Mouse (Mus musculus) macrophage (primary cell): ENCODE results near the gene Hoxa3. TPM values are rescaled to one million over a fixed set of nuclear protein-coding genes. Genes with fewer than 3 reads are reported as not detected.
A peak's percentile ranks its signal among the peaks of the same experiment; 100 is the strongest.

Source experiments
- H3K27ac ChIP-seq: fragments of 350-480 bp; formaldehyde crosslinking; 2 replicates; pipeline ENCODE4 v1.9.0; 2021
- H3K36me3 ChIP-seq: fragments of 350-480 bp; formaldehyde crosslinking; 2 replicates; pipeline ENCODE4 v1.9.0; 2021; ENCODE audit errors: inconsistent target
- H3K4me3 ChIP-seq: fragments of 350-480 bp; formaldehyde crosslinking; 2 replicates; pipeline ENCODE4 v1.9.0; 2021; ENCODE audit errors: inconsistent target
- H3K79me2 ChIP-seq: fragments of 350-480 bp; formaldehyde crosslinking; 2 replicates; pipeline ENCODE4 v1.9.0; 2021; ENCODE audit errors: inconsistent target
- WGBS: methylation state at CpG from one replicate; pipeline ENCODE4 v1.1.7; 2026; ENCODE audit warnings: inconsistent platforms; ENCODE audit not compliant: missing documents; 5-methylcytosine and 5-hydroxymethylcytosine counted together
- polyA plus RNA-seq: library from polyadenylated mRNA; stranded (reverse); fragments of 250-400 nt; gene quantifications from 3 replicates; pipeline ENCODE4 v1.2.4, GENCODE M21; 2018; ENCODE audit warnings: inconsistent platforms

Gene Hoxa3
- polyA plus RNA-seq, 1 experiment from 2014 or later, result 0.04 TPM

- H3K27ac ChIP-seq, result no peak overlapping the region
- 5% methylated on average over 37 of the region's 37 CpGs for WGBS
- H3K36me3 ChIP-seq, result no peaks in the 10 kb centered on the region
- no peaks in the 10 kb centered on the region for H3K79me2 ChIP-seq
- peak overlapping the region; percentile 41; the same call in 1 of the 2 replicates for H3K4me3 ChIP-seq
Observed at GRCm38 (mm10) chr6:52211170-52211935, 1.8 kb downstream of the Hoxa3 start.

DNA sequence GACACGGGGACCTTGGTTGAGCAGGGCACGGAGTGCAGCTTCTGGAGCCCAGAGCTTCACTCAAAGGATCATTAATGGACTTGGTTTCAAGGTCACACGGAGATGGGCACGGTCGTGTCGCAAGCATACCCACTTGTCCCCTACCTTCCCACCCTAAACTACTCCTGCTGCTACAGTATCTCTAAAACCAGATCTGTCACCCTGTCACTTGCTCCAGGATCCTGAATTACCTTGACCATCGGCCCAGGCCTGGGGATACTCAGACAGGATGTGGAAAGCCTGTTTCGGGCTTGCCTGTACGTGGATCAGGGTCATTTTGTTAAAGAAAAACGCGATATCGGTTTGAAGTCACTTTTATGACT is 3.5 kb downstream of the Hoxa3 start:
- Histone ChIP-seq H3K27ac (no peak overlapping the region), H3K36me3 (no peaks in the 10 kb centered on the region), H3K79me2 (no peaks in the 10 kb centered on the region), H3K4me3 (no peak overlapping the region)
- 67% methylated on average over 11 of the region's 12 CpGs for WGBS

DNA sequence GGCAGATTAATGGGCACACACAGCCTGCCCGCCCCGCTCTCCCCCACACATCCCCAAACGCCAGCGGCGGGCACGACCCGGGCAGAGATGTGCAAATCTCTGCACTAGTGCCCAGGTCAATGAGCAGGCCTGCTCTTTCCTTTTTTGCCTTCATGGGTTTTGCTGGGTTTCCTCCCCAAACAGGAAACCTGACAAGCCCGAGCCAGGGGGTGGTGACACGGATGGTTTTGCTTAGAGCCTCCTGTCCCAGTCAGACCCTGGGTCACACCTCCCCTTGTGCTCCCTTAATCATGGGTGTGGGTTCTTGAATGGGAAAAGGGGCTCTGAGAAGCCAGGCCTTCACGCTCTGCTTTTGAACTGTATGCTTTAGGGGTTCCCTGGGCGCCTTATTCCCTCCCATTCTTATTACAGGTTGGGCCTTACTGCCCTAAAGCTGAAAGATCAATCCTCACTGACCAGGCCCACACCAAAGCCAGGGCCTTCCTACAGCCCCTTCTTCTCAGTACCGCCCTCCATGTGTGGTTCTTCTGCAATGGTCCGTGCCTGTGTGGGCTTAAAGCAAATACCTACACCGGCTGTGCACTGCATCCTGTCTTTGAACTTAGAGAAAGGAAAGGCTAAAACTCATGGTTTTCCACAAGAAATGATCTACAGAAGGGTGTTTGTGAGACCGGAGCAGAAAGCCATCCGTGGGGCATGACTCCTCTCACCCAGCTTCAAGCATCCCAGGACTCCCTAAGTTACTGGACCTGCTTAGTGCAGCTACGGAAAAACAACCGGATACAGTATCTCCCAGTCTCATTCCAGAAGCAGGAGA is 4.1 kb downstream of the Hoxa3 start:
- H3K4me3 ChIP-seq, result no peak overlapping the region
- H3K36me3 ChIP-seq, result no peaks in the 10 kb centered on the region
- H3K79me2 ChIP-seq, result no peaks in the 10 kb centered on the region
- WGBS, result 40% methylated on average over 18 of the region's 18 CpGs
- no peak overlapping the region for H3K27ac ChIP-seq

GRCm38 (mm10) chr6:52208072-52208867 is 4.9 kb downstream of the Hoxa3 start, which contains the start of gene Hoxa6:
Gene Hoxa6 (minus strand): TSS chr6:52208722.
- no peak within 1 kb of the TSS for H3K4me3 ChIP-seq
- H3K27ac ChIP-seq, result no peak within 1 kb of the TSS
- no peaks in the 10 kb centered on the region for H3K36me3 ChIP-seq
- no peaks in the 10 kb centered on the region for H3K79me2 ChIP-seq
- 34% methylated on average over 47 of the region's 47 CpGs for WGBS

DNA sequence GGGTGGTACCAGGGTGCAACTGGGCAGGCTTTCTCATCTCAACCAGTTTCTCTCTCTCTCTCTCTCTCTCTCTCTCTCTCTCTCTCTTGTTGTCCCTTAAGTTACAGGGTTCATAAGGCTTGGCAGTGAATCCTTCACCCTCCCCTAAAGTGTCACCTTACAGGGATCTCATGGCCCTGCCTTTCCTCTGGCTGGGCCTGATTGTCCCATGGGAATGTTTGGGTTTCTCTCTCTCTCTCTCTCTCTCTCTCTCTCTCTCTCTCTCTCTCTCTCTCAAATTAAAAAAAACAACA is 5.5 kb downstream of the Hoxa3 start:
- no peak overlapping the region for H3K27ac ChIP-seq
- no peak overlapping the region for H3K4me3 ChIP-seq
- H3K79me2 ChIP-seq, result no peaks in the 10 kb centered on the region
- no peaks in the 10 kb centered on the region for H3K36me3 ChIP-seq

DNA sequence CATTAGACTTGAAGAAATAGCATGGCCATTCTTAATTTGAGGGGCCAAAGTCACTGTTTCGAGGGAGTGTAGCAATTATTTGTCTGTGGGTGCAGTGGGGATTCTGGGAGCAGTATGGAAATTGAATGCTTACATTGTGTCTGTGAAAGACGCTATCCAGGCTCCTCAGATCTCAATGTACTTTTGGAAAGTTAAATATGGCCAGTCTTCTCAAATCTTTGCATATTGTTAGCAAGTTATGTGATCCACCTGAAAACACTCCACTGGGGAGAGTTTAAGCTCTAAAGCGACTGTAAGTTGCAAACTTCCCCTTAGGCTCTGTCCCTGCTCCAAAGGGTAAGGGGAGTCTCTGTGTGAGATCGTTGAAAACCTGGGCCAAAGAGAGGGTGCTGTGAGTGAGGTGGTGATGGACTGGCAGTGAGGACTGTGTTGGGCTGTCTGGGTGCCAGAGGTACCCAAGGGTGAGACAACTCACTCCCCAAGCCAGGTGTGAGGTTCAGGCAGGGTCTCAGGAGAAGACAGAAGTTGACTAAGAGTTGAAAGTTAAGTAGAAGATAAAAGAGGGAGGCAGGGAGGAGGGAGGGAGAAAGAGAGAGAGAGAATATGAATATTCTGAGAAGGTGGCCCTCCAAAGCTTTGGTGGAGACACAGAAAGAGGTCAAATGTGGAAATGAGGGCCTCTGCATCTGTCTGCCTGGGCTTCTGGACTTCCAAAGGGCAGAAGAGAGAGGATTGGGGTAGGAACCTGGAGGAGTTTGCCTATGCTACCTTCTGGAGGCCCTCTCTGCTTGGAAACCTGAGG is 6.1 kb downstream of the Hoxa3 start:
- H3K27ac ChIP-seq, result no peak overlapping the region
- 81% methylated on average over 4 of the region's 4 CpGs for WGBS
- H3K79me2 ChIP-seq, result no peaks in the 10 kb centered on the region
- no peaks in the 10 kb centered on the region for H3K36me3 ChIP-seq
- H3K4me3 ChIP-seq, result no peak overlapping the region

- 94% methylated on average over 48 of the region's 55 CpGs for WGBS
- Histone ChIP-seq H3K36me3 (no peaks in the 10 kb centered on the region), H3K79me2 (no peaks in the 10 kb centered on the region), H3K27ac (no peak overlapping the region), H3K4me3 (no peak overlapping the region)
Observed at GRCm38 (mm10) chr6:52205638-52206621, 7.2 kb downstream of the Hoxa3 start.

- Histone ChIP-seq H3K27ac (no peak overlapping the region), H3K4me3 (no peak overlapping the region), H3K36me3 (no peaks in the 10 kb centered on the region), H3K79me2 (no peaks in the 10 kb centered on the region)
- 93% methylated on average over 13 of the region's 14 CpGs for WGBS
Observed at GRCm38 (mm10) chr6:52205221-52205620, 7.9 kb downstream of the Hoxa3 start.

- Histone ChIP-seq H3K27ac (no peak within 1 kb of the TSS), H3K36me3 (no peaks in the 10 kb centered on the region), H3K79me2 (no peaks in the 10 kb centered on the region), H3K4me3 (no peak within 1 kb of the TSS)
- 61% methylated on average over 63 of the region's 65 CpGs for WGBS
Observed at GRCm38 (mm10) chr6:52204050-52204752, 8.9 kb downstream of the Hoxa3 start, which contains the start of gene Hoxa5. Gene Hoxa5 (minus strand): TSS chr6:52204587.

GRCm38 (mm10) chr6:52203371-52204049 is 9.6 kb downstream of the Hoxa3 start:
- Histone ChIP-seq H3K4me3 (no peak overlapping the region), H3K36me3 (no peaks in the 10 kb centered on the region), H3K79me2 (no peaks in the 10 kb centered on the region), H3K27ac (no peak overlapping the region)
- WGBS, result 80% methylated on average over 26 of the region's 46 CpGs

GRCm38 (mm10) chr6:52203121-52203370 is 10.1 kb downstream of the Hoxa3 start:
- H3K36me3 ChIP-seq, result no peaks in the 10 kb centered on the region
- no peak overlapping the region for H3K4me3 ChIP-seq
- 92% methylated on average over 10 of the region's 10 CpGs for WGBS
- H3K27ac ChIP-seq, result no peak overlapping the region
- no peaks in the 10 kb centered on the region for H3K79me2 ChIP-seq

- Histone ChIP-seq H3K36me3 (no peaks in the 10 kb centered on the region), H3K79me2 (no peaks in the 10 kb centered on the region), H3K27ac (no peak overlapping the region), H3K4me3 (no peak overlapping the region)
- 95% methylated on average over 22 of the region's 22 CpGs for WGBS
Observed at GRCm38 (mm10) chr6:52202362-52203120, 10.6 kb downstream of the Hoxa3 start.
